Mouse (Mus musculus) embryo, embryonic 11.5 days (tissue): ENCODE measurements around the gene Utp4.
A peak's percentile ranks its signal among the peaks of the same experiment; 100 is the strongest.
"Not testable (repeated sequence)": the region's sequence is repeated elsewhere in the genome, so short reads cannot be mapped to it uniquely, and the experiment has no call there.

Experiments
- DNase-seq: peaks from one replicate; pipeline ENCODE4 v3.0.0-alpha.2; 2012; ENCODE audit warnings: low read depth, low spot score

Gene Utp4

DNA sequence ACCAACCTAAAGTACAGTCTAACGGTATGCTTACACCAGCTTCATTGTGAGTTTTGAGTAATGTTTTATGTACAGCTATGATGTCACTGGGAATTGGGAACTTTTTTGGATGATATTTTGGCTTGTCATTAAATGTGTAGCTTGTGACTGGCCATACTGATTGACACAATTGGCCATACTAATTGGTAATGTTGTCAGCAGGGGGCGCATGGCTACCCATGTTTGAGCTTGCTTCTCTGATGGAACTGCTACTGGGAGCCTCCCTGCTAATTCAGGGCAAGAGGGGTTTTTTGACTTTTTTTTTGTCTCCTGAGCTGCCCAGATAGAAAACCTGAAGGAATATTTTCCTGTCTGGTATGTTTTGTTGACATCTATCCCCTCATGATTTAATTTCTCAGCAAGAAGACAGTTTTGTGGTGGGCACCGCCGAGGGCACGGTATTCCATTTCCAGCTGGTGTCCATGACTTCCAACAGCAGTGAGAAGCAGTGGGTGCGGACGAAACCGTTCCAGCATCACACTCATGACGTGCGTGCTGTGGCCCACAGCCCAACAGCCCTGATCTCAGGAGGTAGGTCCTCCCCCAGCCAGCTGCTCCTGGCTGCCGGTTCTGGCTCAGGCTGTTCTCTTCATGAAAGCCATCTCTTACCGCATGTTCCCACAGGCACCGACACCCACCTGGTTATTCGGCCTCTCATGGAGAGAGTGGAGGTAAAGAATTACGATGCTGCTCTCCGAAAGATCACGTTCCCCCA lies 12.5 kb downstream of the Utp4 start:
- DNase-seq = no peak

DNA sequence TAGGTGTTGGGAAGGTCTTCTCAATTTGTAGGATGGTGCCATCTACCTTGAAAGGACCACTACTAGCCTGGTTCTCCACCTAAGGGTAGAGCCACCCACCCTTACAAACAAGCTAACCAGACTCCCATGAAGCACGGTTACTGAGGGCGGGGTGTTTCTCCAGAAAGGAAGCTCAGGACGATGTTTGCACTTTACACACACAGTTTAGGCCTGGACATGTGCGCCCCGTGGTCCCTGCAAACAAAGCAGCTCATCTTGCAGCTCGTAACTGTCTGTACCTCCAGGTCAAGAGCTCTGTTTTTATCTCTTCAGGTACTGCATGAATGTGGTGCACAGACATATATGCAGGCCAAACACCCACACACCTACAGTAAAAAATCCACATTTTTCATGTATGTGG lies 13.2 kb downstream of the Utp4 start:
- no peak for DNase-seq

DNA sequence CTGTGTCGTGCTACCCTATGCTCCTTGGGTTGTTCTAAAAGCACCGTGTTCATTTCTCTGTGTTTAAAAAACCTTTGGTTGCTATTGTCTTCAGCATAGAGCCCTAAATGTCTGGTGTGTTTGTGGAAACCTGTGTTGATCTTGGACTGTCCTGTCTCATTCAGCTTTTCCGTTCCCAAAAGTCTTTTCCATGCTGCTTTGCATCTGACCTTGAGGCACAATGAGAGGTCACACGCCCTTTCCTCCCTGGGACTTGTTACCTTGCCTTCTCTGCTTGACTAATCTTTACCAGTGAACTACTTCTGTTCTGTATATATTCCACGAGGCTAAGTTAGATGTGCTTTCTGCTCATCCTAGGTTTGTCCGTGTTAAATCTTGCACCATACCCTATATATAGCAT lies 14.0 kb downstream of the Utp4 start:
- no peak for DNase-seq

DNA sequence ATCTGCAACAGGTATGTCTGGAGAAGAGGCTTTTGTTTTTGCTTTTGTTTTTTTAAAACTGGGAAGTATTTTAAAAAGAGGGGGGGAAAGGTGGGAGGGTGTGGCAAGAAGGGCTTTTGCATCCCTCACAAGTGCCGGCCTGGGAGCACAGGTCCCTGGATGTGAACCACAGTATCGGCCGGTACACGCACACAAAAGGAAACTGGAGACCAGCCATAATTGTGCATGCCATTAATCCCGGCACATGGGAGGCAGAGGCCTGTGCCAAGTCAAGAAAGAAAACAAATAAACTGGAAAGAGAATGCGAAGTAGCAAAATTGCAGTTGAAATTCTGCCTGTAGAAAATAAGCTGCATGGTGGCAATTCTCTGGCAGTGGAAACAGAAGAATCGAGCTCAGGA lies 14.9 kb downstream of the Utp4 start:
- DNase-seq = no peak

DNA sequence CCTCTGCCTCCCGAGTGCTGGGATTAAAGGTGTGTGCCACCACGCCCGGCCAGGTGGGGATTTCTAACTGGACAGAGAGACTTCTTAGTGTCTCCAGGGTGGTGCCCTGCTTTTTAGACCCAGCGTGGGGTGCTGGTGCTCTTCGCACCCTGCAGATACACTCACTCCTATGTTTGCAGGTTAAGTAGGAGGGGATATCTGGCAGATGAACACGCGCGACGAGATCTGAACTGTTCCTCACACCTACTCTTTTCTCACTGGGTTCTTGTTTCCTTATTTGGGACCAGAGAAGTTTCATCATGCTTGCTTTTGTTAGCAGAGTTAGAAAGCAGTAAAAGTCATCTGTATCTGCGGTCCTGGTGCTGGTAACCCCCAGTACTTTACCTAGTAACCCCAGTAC lies 20.2 kb downstream of the Utp4 start:
- DNase-seq = no peak

DNA sequence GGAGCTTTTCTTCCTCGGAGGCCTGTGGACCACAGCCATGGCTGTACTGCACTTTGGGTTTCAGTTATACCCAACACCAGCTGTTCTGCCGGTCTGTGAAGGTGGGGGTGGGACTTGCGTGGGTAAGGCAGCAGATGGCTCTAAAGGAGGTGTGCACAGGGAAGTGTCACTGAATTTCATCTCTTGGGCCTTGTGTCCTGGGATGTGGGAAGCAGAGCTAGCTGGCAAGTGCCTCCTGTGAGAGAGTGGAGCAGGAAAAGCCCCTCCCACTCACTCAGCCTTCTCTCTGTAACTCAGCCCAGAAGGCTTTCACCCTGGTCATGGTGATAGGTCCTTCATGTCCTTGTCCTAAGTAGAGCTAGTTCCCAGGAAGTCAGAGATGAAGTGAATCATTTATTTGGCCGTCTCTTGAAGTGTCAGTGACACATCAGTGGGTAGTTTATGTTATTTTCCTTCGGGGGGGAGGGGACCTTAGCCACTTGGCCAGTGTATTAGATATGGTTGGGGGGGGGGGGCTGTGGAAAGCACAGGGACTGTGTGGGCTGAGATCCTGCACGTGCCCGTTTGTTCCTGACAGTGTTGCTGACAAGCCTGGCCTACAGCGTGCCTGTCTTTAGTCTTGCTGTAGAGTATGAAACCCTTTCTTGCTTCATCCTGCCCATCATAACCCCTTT lies 26.4 kb downstream of the Utp4 start:
- no peak for DNase-seq

DNA sequence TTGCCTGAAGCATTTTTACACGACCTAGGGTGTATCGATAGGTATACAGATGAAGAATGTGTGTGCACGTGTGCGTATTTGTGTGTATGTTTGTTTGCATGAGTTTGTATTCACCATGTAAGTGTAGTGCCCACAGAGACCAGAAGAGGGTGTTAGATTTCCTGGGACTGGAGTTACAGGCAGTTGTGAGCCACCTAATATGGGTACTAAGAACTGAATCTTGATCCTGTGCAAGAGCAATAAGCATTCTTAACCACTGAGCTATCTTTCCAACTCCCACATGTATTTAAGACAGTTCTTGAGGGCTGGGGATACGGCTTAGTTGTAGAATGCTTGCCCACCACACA lies 26.9 kb downstream of the Utp4 start:
- DNase-seq = no peak

DNA sequence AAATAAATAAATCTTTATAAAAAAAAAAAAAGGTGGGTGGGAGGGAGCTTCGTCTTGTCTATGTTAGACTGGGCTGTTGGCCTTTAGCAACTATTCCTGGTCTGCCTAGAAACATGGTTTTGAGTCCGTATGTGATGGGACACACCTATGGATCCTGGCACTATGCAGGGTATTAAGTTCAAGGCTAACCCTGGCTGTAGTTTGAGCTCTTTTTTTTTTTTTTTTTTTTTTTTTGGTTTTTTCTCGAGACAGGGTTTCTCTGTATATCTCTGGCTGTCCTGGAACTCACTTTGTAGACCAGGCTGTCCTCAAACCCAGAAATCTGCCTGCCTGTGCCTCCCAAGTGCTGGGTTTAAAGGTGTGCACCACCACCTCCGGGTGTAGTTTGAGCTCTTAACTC lies 30.6 kb downstream of the Utp4 start:
- no peak for DNase-seq

DNA sequence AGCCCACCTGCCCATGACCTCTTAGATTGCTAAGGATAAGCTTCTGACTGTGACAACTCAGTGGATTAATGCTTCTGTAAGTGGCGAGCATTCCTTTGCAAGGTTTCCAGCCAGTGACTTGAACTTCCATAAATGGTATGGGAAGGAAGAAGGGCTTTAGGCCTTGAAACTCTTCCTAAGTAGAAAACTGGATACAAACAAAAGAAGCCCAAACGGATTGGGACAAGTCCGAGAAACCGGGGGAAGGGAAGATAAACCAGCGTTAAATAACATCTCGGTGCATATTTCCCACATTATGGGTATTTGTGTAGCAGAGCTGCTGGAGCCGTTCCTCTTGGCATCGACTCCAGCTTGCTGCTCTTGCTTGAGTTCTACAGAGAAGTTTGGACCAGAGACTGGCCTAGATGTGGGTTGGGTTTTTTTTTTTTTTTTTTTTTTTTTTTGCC lies 31.5 kb downstream of the Utp4 start:
- no peak for DNase-seq

DNA sequence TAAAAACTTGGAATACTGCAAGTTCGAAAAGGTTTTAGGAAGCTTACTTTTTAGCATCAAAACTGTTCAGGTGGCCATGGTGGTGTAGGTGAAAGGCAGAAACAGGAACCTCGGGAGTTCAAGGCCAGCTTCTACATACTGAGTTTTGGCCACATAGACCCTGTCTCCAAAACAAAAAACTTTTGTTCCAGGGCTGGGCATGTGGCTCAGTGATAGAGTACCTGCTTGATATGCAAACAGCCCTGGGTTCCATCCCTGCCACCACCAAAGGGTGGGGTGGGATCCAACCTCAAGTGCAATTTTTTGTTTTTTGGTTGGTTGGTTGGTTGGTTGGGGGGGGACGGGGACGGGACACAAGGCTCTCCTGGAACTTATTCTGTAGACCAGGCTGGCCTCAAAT lies 32.0 kb downstream of the Utp4 start:
- no peak for DNase-seq

DNA sequence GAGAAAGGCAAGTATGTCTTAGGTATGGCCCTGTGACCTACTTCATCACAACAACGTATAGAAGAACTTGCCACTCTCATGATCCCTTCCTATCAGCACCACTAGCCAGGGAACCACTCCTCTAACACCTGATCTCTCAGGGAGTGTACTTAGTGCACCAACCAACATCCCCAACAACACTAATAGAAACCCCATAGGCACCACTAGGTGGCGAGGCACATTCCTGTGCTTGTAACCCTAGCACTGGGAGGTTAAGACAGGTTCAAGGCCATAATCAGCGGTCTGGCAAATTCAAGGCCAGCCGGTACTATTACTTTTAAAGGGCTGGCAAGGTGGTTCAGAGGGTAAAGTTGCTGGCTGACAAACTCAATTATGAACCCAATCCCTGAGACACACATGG lies 33.8 kb downstream of the Utp4 start:
- no peak for DNase-seq

DNA sequence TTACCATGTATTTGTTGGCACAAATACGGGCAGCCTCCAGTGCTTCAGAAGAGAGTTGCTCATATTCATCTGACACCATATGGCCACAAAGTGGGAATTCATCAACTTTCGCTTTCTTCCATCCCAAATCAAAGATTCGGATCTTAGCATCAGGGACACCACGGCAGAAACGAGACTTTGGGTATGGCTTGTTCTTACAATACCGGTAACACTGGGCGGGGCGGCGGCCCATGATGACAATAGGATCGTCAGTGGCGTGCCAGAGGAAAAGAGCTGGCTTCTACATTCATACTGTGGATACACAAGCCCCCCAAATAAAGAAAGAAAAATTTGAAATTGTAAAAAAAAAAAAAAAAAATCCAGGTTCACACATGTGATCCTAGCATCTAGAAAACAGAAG lies 34.7 kb downstream of the Utp4 start:
- not testable (repeated sequence) for DNase-seq

DNA sequence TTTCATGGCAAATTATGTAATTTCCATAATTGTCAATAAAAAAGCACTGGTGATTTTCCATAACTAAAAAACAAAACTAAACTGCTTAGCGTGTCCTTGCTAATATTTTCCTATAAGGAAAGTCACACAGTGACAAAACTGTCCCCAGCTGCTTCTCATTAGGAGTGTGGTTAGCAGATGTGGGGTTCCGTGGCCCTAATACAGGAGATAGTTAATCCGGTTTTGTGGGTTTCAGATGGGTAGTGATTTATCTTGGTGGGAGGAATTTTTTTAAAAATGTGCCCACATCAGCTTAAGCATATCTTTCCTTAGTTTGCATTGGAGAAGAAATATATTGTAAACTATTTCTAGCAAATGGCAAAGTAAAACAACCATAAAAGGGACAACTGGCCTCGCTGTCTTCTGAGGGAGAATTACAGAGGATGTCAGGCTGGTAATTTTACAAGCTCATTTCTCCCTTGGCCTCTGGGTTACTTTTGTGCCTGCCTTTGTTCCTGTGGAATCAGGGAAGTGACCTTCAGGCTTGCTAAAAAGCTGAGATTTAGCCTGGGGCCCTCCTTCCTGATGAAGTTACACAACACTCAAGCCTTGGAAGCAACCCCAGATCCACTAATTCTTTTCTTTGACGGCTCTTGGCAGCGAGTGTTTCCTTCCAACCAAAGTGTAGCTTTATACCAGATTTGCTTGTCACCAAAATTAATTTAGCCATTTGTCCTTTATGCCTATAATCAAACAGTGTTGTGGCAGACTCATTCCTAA lies 35.9 kb downstream of the Utp4 start:
- DNase-seq = no peak

DNA sequence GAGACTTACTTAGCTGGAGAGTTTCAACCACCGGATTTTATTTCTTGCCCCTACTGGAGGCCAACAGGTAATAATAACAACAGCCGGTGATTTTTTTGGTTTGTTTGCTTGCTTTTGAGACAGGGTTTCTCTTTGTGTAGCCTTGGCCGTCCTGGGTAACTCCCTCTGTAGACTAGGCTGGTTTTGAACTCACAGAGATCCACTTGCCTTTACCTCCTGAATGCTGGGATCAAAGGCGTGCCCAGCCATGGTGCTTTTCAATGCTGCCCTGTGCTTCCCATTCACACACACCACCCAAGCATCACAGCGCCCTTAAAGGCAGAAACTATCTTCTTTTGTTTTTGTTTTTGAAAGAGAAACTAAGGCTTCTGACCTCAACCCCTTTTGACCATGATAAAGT lies 36.5 kb downstream of the Utp4 start:
- no peak for DNase-seq

DNA sequence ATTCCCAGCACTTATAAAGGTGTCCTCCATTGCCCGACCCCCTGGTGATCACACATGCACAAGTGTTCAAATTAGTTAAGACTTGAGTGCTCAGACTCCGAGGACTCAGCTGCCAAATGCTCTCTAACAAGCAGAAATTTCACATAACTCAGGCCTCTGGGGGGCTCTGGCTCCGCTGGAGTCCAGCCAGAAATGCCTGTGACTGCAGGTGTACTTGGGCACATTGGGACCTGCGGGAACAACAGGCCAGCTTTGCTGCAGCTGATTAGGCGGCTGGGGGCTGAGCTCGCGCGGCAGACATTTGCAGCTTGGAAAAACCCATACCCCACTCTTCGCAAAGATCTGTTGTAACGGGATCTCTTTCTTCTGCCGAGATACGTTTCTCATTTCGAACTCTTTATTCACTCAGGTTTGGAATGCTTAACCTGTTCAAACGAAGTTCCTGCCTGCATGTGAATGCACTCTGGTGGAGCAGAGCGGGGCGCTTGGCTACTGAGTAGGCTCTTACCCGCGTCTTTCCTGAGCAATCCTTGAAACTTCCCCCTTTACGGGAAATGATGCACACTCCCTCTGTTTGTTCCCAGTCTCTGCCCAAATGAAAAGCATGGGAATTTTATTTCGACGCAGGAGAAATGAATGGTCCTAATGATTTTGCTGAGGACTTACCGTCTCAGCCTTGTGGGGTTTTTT lies 39.1 kb downstream of the Utp4 start:
- DNase-seq = peak; percentile 26

DNA sequence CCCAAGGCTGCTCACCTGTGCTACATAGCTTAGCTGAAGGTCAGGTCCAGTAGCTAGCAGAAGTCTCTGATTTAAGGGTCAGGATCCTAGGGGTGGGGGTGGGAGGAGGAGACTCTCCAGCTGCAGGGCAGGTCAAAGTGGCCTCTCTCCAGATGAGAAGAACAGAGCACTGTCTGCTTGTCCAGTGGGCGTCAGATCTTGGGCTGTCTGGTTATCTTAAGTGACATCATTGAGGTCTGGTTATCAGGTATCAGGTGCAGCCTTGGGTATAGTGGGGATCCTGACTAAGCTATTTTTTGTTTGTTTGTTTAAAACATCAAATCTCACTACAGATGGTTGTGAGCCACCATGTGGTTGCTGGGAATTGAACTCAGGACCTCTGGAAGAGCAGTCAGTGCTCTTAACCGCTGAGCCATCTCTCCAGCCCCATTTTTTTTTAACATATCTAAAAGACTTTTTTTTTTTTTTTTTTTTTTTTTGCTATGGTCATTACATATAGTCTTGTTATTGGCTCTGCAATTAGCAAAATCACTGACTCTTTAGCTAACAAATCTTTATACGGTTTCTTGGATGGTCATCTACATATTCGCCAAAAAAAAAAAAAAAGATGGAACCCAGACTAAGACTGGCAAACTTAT lies 40.2 kb downstream of the Utp4 start:
- no peak for DNase-seq

DNA sequence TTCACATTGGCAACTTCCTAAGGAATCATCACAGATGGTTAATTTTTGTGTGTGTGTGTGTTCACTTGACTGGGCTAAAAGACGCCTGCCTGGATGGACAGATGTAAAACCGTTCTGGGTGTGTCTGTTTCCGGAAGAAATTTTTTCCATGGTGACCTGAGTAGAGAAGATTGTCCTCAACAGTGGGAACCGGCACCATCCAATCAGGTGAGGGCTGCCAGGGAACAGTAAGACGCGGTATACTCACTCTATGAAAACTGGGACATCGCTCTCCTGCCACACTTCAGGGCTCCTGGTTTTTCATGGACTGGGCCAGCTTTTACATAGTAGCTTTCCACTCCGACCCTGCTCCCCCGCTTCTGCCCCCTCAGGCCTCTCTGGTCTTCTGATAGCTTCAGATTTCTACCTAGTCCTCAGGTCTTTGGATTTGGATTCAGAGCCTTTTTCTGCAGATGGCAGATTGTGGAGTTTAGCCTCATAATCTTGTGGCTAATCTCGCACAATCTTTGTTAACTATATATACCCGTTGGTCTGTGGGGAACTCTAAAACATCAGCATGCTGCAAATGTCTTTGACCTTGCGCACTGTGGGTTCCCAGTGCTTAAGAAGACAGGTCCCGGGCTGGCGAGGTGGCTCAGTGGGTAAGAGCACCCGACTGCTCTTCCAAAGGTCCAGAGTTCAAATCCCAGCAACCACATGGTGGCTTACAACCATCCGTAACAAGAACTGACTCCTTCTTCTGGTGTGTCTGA lies 41.0 kb downstream of the Utp4 start:
- no peak for DNase-seq

DNA sequence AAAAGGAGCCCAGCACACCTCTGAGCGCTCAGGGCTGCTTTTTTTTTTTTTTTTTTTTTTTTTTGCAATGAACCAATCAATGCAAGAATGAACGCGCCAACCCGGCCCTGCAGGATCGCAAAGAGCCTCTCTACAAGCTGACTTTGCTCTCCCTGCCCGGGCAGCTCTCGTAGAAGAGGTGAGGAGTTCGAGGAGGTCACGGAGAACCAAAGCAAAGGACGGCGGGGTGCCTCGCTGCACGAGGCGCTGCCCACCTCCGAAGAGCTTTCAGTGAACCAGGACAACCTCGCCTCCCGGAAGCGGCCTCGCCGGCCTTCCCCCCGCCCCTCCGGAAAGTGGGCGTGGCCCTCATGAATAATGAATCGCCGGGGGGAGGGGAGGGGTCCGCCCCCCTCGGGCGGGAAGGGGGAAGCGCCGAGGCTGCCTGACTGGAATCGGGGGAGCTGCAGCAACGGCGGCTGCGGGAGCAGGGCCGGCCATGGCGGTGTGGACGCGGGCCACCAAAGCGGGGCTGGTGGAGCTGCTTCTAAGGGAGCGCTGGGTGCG lies 42.0 kb downstream of the Utp4 start, which contains the start of gene Sntb2:
Gene Sntb2, plus strand, starts transcription at position 427 of the 546 bp plus-strand sequence.
- DNase-seq = peak; percentile 95

DNA sequence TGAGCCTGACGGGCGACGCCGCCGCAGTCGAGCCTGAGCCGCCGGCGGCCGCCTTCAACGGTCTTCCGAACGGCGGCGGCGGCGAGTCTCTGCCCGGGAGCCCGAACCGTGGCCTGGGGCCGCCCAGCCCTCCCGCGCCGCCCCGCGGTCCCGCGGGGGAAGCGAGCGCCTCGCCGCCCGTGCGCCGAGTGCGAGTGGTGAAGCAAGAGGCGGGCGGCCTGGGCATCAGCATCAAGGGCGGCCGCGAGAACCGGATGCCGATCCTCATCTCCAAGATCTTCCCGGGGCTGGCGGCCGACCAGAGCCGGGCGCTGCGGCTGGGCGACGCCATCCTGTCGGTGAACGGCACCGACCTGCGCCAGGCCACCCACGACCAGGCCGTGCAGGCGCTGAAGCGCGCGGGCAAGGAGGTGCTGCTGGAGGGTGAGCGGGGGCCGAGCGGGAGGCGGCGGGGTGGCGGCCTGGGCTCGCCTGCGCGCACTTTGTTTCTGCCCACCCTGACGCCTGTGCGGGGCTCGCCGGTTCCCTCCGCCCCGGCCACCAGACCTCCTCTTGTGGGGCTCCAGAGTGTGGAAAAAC lies 42.6 kb downstream of the Utp4 start:
- no peak for DNase-seq

DNA sequence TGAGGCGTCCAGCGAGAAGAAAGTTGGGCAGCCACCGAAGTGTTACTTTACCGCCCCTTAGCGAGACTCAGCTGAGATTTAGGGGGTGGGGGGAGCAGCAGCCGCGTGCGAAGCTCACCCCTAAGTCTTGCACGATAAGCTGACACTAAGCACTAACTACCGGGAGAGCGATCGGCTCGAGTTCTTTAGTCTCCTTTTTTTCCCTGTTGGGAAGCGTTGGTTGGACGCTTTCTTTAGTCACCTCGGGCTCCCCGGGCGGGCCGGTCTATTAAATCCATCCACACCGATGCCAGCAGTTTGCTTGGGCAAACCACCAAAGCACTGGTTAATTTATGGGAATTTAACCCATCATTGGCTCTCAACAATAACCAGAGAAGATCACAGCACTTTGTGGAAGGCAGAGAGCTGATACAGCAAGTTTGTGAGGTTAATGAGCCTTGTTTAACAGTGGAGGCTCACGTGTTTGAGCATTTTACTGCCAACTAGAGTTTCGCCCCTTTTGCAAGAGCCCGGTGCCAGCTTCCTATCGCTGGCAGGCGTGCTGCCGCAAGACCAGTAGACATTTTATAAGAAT lies 43.1 kb downstream of the Utp4 start:
- DNase-seq = peak; percentile 31
